Mouse (Mus musculus) liver, postnatal 0 days (tissue): ENCODE measurements at regions not wholly inside any gene's neighbourhood (a gene's known extent, or its start where the extent isn't known, plus 50 kb on each side); places are given as distances from the start of the nearest gene placed in this dataset.

Experiments
- ATAC-seq: fragments of 200-750 bp; cut with Nextera tagmentation; 2 replicates; pipeline ENCODE4 v1.8.0; 2017; ENCODE audit warnings: mild to moderate bottlenecking, moderate library complexity
- DNase-seq: peaks from one replicate; pipeline ENCODE4 v3.0.0-alpha.2; 2016
- H3K27ac ChIP-seq: fragments of 300-500 bp; sonication (generic); 2 replicates; pipeline ENCODE4 v1.5.1; 2014; ENCODE audit warnings: antibody characterized with exemption, moderate library complexity, mild to moderate bottlenecking, low read depth
- H3K27me3 ChIP-seq: fragments of 300-500 bp; sonication (generic); 2 replicates; pipeline ENCODE4 v1.6.1; 2014; ENCODE audit warnings: low read length, control low read depth, mixed read lengths; ENCODE audit not compliant: insufficient read depth
- H3K36me3 ChIP-seq: fragments of 300-500 bp; sonication (generic); replicated peaks from 2 replicates; pipeline ENCODE4 v1.6.1; 2014; ENCODE audit warnings: mild to moderate bottlenecking, control low read depth, low read length, moderate library complexity, mixed read lengths; ENCODE audit not compliant: insufficient read depth
- H3K4me1 ChIP-seq: fragments of 300-500 bp; sonication (generic); 2 replicates; pipeline ENCODE4 v1.6.1; 2014; ENCODE audit warnings: antibody characterized with exemption, mild to moderate bottlenecking, control low read depth; ENCODE audit not compliant: insufficient read depth
- H3K4me2 ChIP-seq: fragments of 300-500 bp; sonication (generic); 2 replicates; pipeline ENCODE4 v1.6.1; 2014; ENCODE audit warnings: low read depth, mild to moderate bottlenecking, low read length, moderate library complexity, mixed read lengths
- H3K4me3 ChIP-seq: fragments of 300-500 bp; sonication (generic); 2 replicates; pipeline ENCODE4 v1.5.1; 2014; ENCODE audit warnings: low read depth, low read length
- H3K9ac ChIP-seq: fragments of 300-500 bp; sonication (generic); replicated peaks from 2 replicates; pipeline ENCODE4 v1.6.1; 2014; ENCODE audit warnings: mild to moderate bottlenecking, moderate library complexity
- H3K9me3 ChIP-seq: fragments of 300-500 bp; sonication (generic); 2 replicates; pipeline ENCODE4 v1.6.1; 2016; ENCODE audit warnings: mild to moderate bottlenecking, control low read depth, low read length, mixed read lengths
- CTCF ChIP-seq: sonication (generic); IDR thresholded peaks from 2 replicates; pipeline ENCODE4 v1.5.1; 2016; ENCODE audit warnings: antibody characterized with exemption, low read depth
- EP300 ChIP-seq: IDR thresholded peaks from 2 replicates; pipeline ENCODE4 v1.6.1; 2016; ENCODE audit warnings: antibody characterized with exemption, low read depth, mild to moderate bottlenecking
- WGBS: fragments of 180-500 bp; shearing (Covaris S2); extraction: QIAGEN DNeasy Blood & Tissue Kit; methylation state at CpG from one replicate; pipeline ENCODE4 v1.1.7; 2014; ENCODE audit not compliant: insufficient replicate concordance; 5-methylcytosine and 5-hydroxymethylcytosine counted together

DNA sequence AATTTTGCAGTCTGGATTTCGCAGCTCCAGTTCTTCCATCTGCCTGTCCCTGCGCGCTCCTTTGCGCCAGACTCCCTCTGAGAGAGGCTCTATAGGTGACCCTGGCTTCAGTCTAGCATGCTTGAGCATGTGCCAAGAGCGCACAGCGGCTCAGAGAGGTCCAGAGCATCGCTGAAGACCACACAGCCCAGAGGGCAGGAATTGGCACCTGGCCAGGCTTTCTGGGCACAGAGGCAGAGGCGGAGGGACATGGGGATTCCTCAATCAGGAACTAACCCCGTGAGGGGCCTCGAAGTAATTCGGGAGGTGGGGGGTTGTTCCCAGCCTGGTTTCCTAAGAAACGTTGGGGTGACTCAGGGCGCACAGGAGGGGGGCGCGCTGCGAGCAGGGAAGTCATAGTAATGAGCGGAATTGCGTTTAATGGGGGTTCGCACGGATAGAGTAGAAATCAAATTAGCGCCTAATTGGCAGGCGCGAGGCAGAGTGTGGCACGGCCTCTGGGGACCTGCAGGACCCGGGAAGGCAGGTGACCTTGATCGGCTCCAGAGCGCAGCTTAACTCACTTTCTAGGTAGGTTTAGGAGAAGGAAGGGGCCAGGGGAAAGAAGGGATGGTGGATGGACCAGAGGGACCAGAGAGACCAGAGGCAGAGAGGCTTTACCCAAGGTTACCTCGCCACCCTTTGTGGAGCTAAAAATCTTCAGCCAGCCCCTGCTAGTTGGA lies 151.1 kb downstream of the 2410131K14Rik start:
- H3K4me1 ChIP-seq: 0 out of 2 replicates have a peak, but pooled peaks cover 3% of the 10 kb centered on the region
- H3K36me3 ChIP-seq: no peaks in the 10 kb centered on the region
- H3K9me3 ChIP-seq: no peaks in the 10 kb centered on the region
- H3K27ac ChIP-seq: no peak overlapping the region
- no peak overlapping the region for H3K9ac ChIP-seq
- no peak for ATAC-seq
- no peak for DNase-seq
- H3K27me3 ChIP-seq: peaks cover 19% of the 10 kb centered on the region; the same call in 1 of the 2 replicates
- no peak overlapping the region for H3K4me3 ChIP-seq
- no peak overlapping the region for H3K4me2 ChIP-seq
- 16% methylated on average over 28 of the region's 28 CpGs for WGBS
- no peak for TF ChIP-seq EP300
- no peak for TF ChIP-seq CTCF

- 70% methylated on average over 10 of the region's 10 CpGs for WGBS
- DNase-seq (no peak), ATAC-seq (no peak)
- Histone ChIP-seq H3K4me3 (no peak overlapping the region), H3K4me1 (0 out of 2 replicates have a peak, but pooled peaks cover 3% of the 10 kb centered on the region), H3K9ac (no peak overlapping the region), H3K4me2 (no peak overlapping the region), H3K36me3 (no peaks in the 10 kb centered on the region), H3K9me3 (no peaks in the 10 kb centered on the region), H3K27me3 (peaks cover 12% of the 10 kb centered on the region; the same call in 1 of the 2 replicates), H3K27ac (no peak overlapping the region)
- no peak for TF ChIP-seq CTCF
- no peak for TF ChIP-seq EP300
Measured at GRCm38 (mm10) chr5:118400926-118401325, 155.9 kb downstream of the 2410131K14Rik start.

GRCm38 (mm10) chr5:118404398-118404797 lies 156.1 kb upstream of the Med13l start:
- WGBS: 42% methylated on average over 7 of the region's 7 CpGs
- no peak overlapping the region for H3K4me3 ChIP-seq
- no peaks in the 10 kb centered on the region for H3K36me3 ChIP-seq
- no peak overlapping the region for H3K27ac ChIP-seq
- no peaks in the 10 kb centered on the region for H3K4me1 ChIP-seq
- no peak overlapping the region for H3K4me2 ChIP-seq
- DNase-seq (no peak), ATAC-seq (peak; percentile 64)
- TF ChIP-seq EP300 (no peak), CTCF (no peak)
- no peak overlapping the region for H3K9ac ChIP-seq
- no peaks in the 10 kb centered on the region for H3K9me3 ChIP-seq
- H3K27me3 ChIP-seq: no peaks in the 10 kb centered on the region

DNA sequence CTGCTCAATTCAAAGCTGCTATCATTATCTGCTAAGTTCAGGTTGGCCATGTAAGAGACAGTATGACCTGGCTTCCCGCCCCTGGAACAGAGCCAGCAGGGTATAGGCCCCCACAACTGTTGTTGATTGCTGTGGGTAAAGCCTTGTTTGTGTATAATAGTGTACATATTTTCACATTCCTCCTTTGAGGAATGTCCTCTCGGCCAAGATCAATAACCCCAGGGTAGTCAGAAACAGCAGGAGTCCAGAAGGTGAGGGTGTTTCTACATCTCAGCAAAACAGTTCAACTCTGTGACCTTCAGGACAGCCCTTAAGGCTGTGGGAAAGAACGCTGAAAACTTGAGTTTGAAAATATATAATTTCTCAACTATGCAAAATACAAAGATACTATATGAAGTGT lies 155.1 kb upstream of the Med13l start:
- Histone ChIP-seq H3K4me3 (no peak overlapping the region), H3K36me3 (no peaks in the 10 kb centered on the region), H3K27me3 (no peaks in the 10 kb centered on the region), H3K4me1 (no peaks in the 10 kb centered on the region), H3K27ac (no peak overlapping the region), H3K9ac (no peak overlapping the region), H3K4me2 (no peak overlapping the region), H3K9me3 (no peaks in the 10 kb centered on the region)
- DNase-seq: no peak
- no peak for ATAC-seq
- WGBS: 79% methylated on average over 3 of the region's 3 CpGs
- TF ChIP-seq EP300 (no peak), CTCF (no peak)

- H3K36me3 ChIP-seq: no peaks in the 10 kb centered on the region
- no peak for DNase-seq
- no peak overlapping the region for H3K4me3 ChIP-seq
- no peak overlapping the region for H3K9ac ChIP-seq
- ATAC-seq: no peak
- no peaks in the 10 kb centered on the region for H3K27me3 ChIP-seq
- no peaks in the 10 kb centered on the region for H3K4me1 ChIP-seq
- no peak overlapping the region for H3K27ac ChIP-seq
- WGBS: 69% methylated on average over 11 of the region's 11 CpGs
- TF ChIP-seq EP300 (no peak), CTCF (no peak)
- no peaks in the 10 kb centered on the region for H3K9me3 ChIP-seq
- no peak overlapping the region for H3K4me2 ChIP-seq
Measured at GRCm38 (mm10) chr5:118407451-118407850, 153.0 kb upstream of the Med13l start.

DNA sequence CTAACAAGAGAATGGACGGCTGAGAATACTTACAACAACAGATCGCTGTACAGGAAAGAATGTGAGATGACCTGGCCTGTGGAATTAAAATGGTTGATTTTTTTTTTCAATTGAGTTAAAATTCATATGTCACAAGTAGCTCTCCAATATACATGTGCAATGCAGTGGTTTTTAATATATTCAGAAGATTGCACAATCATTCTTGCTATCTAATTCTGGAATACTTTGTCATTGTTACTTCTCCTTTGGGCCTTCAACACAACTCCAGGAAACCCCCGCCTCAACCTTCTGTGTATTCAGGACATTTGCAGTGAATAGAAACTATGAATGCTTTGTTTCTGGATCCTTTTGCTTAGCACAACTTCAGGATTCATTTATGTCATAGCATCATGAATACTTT lies 152.5 kb upstream of the Med13l start:
- Histone ChIP-seq H3K9ac (no peak overlapping the region), H3K4me3 (no peak overlapping the region), H3K9me3 (no peaks in the 10 kb centered on the region), H3K27me3 (no peaks in the 10 kb centered on the region), H3K36me3 (no peaks in the 10 kb centered on the region), H3K27ac (no peak overlapping the region), H3K4me1 (no peaks in the 10 kb centered on the region), H3K4me2 (no peak overlapping the region)
- TF ChIP-seq CTCF (no peak), EP300 (no peak)
- 69% methylated on average over 3 of the region's 3 CpGs for WGBS
- ATAC-seq (no peak), DNase-seq (no peak)

- whole genome bisulfite sequencing: 75% methylated on average over 8 of the region's 8 CpGs
- Histone ChIP-seq H3K9ac (no peak overlapping the region), H3K36me3 (no peaks in the 10 kb centered on the region), H3K27me3 (no peaks in the 10 kb centered on the region), H3K4me1 (no peaks in the 10 kb centered on the region), H3K4me3 (no peak overlapping the region), H3K9me3 (no peaks in the 10 kb centered on the region), H3K27ac (no peak overlapping the region), H3K4me2 (no peak overlapping the region)
- TF ChIP-seq CTCF: no peak
- TF ChIP-seq EP300: no peak
- ATAC-seq (no peak), DNase-seq (no peak)
Measured at GRCm38 (mm10) chr5:118408826-118409225, 151.7 kb upstream of the Med13l start.
